Mouse (Mus musculus): Measurements from ENCODE around the gene Zfp454.

Gene Zfp454

DNA sequence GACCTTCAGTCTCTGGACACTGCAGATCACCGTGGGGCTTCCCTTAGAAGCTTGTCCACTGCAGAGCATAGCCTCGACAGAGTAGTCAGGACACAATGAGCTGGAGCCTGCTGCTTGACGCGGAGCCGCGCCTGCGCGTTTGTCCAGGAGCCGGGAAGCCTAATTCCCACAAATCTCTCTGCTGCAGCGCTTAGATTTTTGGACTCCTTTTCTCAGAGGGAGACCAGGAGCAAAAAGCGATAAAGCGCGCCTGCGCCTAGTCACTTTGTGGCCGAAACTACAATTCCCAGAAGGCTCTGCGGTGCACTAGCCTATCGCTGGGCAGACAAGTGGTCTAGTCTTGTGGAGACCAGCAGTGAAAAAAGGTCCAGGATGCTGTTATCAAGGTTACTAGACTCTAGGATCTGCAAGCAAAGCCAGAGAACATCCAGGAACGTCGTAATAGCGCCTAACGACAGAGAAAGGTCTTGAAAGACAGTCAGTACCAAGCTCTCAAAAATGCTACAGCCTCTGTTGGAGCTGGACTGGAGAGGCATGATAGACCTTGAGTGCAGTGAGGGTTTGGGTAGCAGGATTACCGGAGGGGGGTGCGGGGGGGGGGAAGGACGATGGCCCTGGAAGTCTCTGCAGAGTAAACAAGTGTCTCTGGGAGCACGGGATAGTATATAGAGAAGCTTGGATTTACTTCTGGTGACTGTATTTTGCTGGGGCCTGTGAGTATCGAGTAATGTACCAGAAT lies at the start of gene Zfp454:
Gene Zfp454, minus strand, starts transcription at position 262 of the 739 bp plus-strand sequence.
- DNase-seq (ENCODE audit: low read depth in 1 of 2, low spot score in 2 of 2): no peak

DNA sequence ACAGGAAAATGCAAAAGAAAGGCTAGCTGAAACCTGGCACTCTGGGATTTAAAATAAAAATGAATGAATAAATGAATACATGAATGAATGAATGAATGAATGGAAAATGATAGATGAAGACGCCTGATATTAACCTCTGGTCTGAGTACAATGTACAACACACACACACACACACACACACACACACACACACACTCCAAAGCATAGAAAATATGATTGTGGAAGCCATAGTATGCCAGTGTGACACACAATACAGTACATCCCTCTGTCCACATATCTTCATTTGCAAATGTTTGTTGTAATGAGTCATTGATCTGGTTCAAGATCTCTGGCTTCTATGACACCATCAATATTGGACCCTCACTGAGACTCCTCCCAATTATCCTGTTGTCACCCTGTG lies 44.6 kb upstream of the Zfp454 start:
- DNase-seq (ENCODE audit: low read depth in 1 of 2, low spot score in 2 of 2): no peak

DNA sequence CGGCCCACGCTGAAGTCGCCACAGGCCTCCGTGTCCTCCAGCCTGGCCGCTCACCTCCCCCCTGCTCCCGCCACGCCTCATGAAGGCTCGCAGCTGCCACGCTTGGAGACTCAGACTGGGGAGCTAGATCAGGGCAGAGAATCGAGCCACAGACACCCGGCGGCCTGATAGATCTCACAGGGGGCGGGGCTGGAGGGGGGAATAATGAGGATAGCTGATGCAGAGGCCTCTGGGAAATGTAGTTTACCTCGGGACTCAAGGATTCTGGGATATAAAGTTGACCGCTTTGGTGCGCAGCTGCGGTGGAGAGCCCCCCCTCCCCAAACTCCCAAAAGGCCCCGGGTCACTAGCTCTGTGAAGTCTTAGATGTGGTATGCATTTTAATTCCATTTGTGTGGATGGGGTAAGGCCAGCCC lies 44.0 kb upstream of the Zfp454 start, which contains the start of gene Zfp354b:
Gene Zfp354b, minus strand, starts transcription at position 183 of the 416 bp plus-strand sequence.
- no peak for DNase-seq (ENCODE audit: low read depth in 1 of 2, low spot score in 2 of 2)

DNA sequence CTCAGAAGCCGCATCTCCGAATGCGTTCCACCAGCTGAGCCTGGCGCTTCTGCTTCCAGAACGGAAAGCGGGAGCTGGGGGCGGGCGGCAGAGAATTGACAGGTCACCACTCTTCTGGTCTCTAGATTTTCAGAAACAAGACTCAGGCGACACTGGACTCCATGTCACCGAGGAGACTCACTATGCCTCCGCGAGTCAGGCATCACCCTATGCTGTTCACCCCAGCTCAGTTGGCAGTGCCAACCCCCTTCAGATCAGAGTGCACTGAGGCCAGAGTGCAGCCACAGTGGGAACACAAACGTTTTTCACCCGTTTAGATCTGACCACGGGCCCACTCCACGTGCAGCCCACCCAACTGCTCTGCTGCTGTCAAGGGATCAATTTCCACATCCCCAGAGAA lies 43.6 kb upstream of the Zfp454 start:
- no peak for DNase-seq (ENCODE audit: low read depth in 1 of 2, low spot score in 2 of 2)

DNA sequence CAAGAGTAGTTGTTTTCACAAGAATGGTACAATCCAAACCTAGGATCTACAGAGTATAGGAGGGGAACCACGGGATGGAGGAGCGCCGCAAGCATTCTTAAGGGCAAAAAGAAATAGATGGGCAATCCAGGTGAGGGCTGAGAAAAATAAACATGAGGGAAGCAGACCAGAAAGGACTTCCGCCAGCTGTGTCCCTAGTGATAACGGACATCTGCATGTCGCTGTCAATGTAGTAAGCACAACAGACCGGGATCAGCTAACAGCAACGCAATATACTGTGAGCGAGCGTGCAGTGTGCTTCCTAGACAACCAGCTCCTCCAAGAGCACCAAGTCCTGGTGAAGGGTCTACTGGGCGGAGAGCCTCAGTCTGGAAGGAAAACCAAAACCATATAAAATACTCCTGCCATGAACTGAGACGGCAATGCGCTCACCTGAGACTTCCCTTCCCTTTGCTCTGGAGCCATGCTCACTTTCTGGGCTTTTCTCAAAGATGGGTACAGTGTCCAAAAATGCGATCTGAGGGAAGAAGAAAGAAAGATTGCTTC lies 43.1 kb upstream of the Zfp454 start:
- no peak for DNase-seq (ENCODE audit: low read depth in 1 of 2, low spot score in 2 of 2)

DNA sequence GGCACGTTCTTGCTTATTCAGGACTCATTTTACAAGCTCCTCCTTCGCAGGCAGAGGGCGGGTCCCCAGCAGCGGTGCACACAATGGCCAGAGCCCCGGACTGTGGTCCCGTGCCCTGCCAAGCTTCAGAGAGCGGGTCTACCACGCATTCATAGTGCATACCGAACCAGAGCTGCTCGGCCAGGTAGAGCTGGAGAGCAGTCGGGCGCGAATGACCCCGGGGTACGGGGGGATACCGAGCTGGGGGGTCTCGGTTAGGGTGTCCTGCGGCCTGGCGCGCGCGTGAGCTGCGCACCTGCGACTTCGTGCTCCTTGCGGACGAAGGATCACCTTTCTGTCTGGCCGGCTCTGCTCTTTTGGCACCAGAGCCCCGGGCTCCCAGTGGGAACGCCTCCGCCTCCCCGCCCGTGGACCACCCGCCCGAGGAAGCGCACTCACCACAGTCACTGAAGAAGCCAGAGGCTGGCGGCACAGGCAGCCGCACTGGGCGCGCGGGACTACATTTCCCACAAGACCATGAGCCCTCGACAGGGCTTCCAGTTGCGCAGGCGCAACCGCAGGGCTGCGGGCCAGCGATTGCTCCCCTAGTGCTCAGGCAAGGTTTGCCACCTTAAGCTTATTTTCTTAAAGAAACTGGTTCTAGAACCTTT lies 28.3 kb upstream of the Zfp454 start, which contains the start of gene Zfp2:
Gene Zfp2, minus strand, starts transcription at position 495 of the 650 bp plus-strand sequence.
- DNase-seq (ENCODE audit: low read depth in 1 of 2, low spot score in 2 of 2): peak; percentile 16 to 38

DNA sequence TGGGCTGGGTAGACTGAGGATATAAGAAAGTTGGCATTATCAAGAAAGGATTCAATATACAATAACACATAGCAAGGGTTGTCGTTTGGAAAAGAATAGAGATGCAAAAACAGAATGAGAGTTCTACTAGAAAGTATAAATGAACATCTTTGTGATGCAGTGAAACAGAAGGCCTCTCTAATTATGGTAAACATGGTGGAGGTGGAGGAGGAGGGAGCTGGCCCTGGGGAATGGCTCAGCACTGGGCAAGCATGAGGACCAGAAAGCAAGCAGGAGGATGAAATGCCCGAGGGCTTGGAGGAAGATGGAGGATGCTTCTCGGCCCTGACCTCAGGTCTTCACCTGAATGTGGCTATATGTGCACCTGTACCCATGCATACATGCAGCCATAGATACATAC lies 27.0 kb upstream of the Zfp454 start:
- no peak for DNase-seq (ENCODE audit: low read depth in 1 of 2, low spot score in 2 of 2)

DNA sequence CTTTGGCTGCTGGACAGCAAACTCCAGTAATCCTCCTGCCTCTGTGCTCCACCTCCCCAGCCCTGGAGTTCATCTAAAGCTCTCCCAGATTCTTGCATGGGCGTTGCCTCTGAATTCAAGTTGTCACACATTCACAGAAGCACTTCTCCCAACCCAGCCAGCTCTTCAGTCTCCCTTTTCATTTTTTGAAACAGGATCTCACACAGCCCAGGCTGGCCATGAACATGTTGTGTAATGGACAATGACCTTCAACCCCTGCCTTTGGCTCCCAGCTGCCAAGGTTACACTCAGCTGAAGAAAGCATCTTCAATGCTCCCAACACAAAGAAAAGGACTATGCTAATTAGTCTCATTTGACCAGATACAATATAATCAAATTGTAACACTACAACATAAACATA lies 25.9 kb upstream of the Zfp454 start:
- DNase-seq (ENCODE audit: low read depth in 1 of 2, low spot score in 2 of 2): no peak

DNA sequence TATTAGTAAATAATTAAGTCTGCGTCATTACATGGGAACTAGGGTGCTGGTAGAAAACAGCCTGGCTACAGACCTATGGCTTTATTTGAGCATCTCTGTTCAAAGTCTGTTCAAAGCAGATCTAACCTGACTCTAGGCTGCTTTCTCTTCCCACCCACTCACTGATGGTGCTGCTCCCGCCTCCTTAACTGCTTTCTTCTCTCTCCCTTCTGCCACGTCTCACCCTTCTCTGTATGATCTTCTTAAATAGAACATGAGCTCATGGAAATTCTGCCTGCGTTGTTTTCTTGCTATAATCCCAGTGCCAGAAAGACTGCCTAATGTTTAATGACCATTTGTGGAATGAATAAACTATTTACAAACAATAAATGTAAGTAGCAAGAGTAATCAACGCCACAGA lies 20.7 kb upstream of the Zfp454 start:
- no peak for DNase-seq (ENCODE audit: low read depth in 1 of 2, low spot score in 2 of 2)

DNA sequence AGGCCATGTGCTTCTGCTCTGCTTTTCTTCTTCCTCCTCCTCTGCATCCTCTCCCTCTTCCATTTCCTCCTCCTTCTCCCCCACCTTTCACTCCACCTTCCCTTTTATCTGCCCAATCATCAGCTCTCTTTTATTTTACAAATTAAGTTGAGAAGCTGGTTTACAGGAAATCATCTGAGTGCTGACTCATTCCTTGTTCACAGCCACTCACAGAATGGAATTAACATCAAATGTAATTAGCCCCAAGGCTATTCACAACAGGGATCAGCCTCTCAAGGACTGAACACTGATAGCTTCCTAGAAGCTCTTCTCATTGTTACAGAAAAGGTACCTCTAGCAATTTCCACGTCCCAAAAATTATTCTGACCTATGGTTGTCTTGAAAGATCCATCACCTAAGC lies 9.9 kb upstream of the Zfp454 start:
- no peak for DNase-seq (ENCODE audit: low read depth in 1 of 2, low spot score in 2 of 2)

DNA sequence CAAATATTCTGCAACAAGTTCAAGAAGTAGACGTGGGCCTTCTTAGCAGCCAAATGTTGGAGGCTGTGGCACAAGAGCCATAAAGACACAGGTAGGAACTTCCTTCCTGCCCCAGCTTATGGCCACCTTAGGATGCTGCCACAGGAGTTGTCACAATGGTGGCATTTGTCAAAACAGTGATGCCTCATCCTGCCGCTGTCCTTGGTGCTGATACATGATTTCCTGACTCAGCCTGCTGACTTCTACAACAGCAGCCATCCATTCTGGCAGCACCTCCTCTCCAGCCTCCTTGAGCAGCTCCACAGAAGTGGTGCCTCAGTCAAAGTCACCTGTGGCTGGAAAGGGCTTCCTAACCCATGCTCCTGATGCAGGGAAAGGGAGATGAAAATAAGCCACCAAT lies 5.0 kb upstream of the Zfp454 start:
- no peak for DNase-seq (ENCODE audit: low read depth in 1 of 2, low spot score in 2 of 2)

DNA sequence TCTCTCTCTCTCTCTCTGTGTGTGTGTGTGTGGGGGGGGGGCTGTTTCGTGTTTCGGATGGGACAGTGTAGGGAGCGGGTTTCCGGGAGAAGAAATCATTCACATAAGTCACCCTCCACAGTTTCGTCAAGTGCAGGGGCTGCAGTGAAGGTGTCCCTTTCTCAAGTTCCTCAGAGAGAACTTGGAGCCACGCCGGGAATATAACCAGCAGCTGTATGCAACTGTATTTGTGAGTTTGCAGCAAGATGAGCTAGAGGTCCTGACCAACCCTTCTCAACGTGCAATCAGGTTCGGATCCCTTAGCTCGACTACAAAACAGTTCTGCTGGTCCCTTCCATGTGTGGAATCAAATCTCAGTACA lies 538 bp downstream of the Zfp454 start:
- DNase-seq (ENCODE audit: low read depth in 1 of 2, low spot score in 2 of 2): no peak

DNA sequence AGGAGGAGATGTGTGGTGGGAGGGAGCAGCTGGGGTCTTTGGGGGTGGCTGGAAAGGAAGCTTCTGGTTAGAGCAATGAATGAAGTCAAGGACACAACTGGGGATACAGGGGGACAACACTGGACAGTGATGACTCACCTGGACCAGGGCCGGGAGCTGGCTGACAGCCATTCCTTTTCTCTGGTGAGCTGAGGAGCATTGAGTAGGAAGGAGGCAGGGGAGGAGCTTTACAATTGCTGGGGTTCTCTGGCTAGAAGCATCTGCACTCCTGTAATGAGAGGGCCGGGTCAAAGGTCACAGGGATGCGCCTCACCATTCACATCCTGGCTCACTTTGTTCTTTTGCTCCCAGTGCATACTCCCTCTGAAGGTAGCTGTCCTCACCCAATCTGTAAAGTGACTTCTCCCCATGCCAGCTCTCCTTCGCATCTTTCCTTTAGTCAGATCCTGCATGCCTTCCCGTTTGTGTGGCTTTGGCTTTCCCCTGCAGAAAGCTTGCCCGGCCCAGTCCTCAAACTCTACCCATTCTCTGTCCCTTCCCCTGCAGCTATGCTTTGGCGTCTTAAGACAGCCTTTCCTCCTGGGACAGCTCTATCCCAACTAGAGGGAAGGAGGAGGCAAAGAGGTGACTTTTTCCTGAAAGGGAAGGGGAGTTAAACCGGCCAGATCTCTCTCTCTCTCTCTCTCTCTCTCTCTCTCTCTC lies 1.1 kb downstream of the Zfp454 start:
- no peak for DNase-seq (ENCODE audit: low read depth in 1 of 2, low spot score in 2 of 2)

DNA sequence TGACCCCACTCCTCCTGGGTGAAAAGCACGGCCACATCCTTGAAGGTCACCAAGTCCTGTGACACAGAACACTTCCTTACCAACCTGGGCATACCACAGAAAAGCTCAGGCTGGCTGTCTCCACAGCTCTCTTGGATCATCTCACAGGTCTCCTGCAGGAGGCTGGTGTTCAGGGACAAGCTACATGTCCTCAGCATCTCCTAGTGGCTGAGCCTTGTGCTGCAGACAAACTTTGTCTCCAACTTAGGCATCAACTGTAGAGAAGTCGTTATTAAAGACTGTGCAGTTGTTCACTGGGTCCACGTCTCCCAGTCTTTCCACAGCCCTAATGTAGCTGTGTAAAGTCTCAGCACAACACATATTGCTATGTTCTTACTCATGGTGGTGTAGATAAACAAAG lies 3.7 kb downstream of the Zfp454 start:
- no peak for DNase-seq (ENCODE audit: low read depth in 1 of 2, low spot score in 2 of 2)

DNA sequence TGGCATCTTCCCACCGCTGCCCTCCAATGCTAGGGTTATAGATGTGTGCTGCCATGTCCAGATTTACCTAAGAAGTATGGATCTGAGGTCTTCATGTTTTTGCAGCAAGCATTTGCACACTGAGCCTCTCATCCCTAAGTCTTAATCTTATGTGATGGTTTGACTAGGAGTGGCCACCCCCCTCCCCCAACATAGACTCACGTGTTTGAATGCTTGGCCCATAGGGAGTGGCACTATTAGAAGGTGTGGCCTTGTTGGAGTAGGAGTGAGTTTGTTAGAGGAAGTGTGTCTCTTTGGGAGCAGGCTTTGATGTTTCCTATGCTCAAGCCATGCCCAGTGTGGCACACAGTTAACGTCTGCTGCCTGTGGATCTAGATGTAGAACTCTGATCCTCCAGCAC lies 8.8 kb downstream of the Zfp454 start:
- no peak for DNase-seq (ENCODE audit: low read depth in 1 of 2, low spot score in 2 of 2)

DNA sequence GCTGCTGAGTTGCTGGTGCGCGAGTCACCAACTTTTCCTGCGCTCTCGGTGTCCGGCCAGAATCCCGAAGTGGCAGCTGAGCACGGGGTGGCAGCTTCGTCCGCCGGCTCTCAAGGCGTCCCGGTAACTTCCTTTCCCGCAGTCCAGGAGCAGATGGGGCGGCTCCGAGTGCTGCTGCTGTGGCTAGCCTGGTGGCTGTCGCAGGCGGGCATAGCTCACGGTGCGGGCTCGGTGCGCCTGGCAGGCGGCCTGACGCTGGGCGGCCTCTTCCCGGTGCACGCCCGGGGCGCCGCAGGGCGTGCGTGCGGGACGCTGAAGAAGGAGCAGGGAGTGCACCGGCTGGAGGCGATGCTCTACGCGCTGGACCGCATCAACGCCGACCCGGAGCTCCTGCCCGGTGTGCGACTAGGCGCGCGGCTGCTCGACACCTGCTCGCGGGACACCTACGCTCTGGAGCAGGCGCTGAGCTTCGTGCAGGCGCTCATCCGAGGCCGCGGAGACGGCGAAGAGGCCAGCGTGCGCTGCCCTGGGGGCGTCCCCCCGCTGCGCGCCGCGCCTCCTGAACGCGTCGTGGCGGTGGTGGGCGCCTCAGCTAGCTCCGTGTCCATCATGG lies 36.4 kb downstream of the Zfp454 start:
- no peak for DNase-seq (ENCODE audit: low read depth in 1 of 2, low spot score in 2 of 2)

DNA sequence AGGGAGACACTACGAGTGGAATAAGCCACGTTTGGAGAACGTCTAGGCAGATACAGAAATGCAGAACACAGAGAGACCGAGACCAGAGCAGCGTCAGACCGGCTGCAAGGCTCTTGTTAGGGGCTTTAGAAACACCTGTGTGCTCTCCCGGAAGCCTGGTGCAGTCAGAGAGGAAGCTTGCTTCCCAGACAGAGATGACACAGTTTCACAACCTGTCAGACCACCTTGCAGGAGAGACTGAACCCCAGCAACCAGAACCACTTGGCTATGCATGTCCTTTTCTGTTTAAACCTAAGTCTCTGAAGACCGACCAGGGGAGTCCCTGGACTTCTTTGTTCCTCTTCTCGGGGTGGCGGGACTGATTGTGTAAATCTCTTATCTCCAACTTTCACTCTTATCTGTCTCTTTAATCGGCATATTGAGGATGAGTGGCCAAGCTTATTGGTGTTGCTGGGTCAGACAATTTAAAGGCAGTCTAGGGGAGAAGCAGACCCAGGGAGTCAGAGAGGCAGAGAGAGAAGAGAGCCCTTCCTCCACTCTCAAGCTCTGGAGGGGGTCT lies 37.2 kb downstream of the Zfp454 start, which contains the start of gene Grm6:
Gene Grm6, plus strand, starts transcription at position 509 of the 559 bp plus-strand sequence.
- no peak for DNase-seq (ENCODE audit: low read depth in 1 of 2, low spot score in 2 of 2)

DNA sequence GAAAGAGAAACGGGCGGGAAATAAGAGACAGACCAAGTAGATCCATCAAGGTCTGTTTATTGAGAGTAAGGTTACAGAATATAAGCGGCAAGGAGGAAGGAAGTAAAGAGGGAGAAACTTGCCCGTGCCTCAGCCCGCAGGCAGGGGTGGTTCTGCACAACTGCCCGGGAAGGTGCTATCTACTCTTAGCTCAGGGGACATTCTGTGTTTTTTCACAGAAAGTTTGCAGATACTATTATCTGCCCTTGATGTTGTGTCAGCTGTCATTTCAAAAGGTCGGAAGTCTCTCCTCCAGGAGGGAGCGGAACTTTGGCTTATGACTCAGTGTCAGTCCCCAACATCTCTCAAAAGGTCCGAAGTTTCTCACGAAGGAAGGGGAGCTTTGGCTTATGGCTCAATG lies 38.1 kb downstream of the Zfp454 start:
- no peak for DNase-seq (ENCODE audit: low read depth in 1 of 2, low spot score in 2 of 2)

DNA sequence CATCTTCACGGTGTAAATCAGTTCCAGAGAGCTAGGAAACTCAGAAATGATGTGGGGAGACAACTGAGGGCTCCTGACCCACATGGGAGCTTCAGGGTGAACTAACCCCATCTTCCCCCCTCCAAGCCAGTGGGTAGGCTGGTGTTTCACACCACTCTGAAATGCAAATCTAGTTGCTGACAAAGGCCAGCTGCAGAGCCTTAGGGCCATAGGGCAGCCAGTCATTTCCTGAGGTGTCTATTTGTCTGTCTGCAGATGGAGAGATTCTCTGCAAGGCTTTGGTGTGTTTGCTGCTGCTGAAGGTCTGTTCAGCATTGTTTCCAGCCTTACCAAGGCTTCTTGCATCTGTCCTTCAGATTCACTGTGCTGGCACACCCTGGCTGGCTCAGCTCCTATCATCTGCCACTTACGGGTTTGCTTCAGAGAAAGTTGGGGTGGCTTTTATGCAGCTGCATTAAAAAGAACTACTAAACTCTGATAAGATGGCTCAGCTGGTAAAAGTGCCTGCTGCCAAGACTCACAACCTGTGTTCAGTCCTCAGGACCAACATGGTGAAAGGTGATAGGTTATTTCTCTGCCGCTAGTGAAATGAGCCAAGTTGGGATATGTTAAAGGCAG lies 38.8 kb downstream of the Zfp454 start:
- DNase-seq (ENCODE audit: low read depth in 1 of 2, low spot score in 2 of 2): no peak

DNA sequence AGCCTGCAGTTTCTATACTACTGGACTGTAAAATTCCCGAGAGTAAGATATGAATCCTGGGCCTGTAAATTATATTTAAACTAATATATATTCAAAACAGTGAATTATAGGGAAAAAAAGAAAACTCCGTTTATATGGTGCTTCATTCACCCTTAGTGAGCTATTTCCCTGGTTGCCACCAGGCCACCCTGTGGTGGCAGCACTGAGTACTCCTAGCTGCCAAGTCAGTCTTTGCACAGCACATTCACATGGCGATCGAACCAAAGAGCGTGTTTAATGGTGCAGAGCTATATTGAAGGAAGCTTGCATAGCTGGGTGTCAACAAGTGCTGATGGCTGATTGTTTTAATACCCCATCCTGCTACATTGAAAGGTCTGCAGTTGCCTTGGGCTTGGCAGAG lies 40.4 kb downstream of the Zfp454 start:
- DNase-seq (ENCODE audit: low read depth in 1 of 2, low spot score in 2 of 2): no peak

DNA sequence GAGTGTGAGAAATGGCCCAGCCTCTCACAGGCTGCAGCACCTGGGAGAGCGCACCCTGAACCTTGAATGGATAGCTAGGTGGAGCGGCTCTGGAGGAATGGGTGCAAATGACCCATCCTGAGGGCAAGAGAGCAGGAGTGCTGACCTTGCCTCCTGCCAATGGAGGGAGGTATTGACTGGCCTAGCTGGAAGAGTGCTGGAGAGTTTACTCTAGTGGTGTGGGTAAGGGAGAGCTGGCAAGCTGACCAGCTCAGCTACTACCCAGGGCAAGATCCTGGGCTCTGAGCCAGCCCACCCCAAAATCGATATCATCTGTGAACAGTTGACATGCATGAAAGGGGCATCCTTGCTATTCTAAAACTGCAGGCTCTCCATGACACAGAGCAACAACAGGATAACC lies 41.5 kb downstream of the Zfp454 start:
- no peak for DNase-seq (ENCODE audit: low read depth in 1 of 2, low spot score in 2 of 2)
